Mouse (Mus musculus) midbrain, embryonic 11.5 days (tissue): Measurements from ENCODE around the gene Ank2. TPM values are rescaled to one million over a fixed set of nuclear protein-coding genes. Genes with fewer than 3 reads are reported as not detected.

Experiments
- ATAC-seq: fragments of 200-750 bp; cut with Nextera tagmentation; 2 replicates; pipeline ENCODE4 v1.8.0; 2017; ENCODE audit warnings: moderate TSS enrichment, moderate library complexity; ENCODE audit not compliant: low FRiP score
- DNase-seq: peaks from one replicate; pipeline ENCODE4 v3.0.0; 2015; ENCODE audit warnings: low spot score; ENCODE audit errors: missing footprints
- H3K27ac ChIP-seq: fragments of 300-500 bp; sonication (generic); 2 replicates; pipeline ENCODE4 v1.5.1; 2014; ENCODE audit warnings: low read depth, low read length
- H3K27me3 ChIP-seq: fragments of 300-500 bp; sonication (generic); 2 replicates; pipeline ENCODE4 v1.6.1; 2014; ENCODE audit warnings: mild to moderate bottlenecking, low read length, moderate library complexity, mixed read lengths; ENCODE audit not compliant: control insufficient read depth, insufficient read depth
- H3K36me3 ChIP-seq: fragments of 300-500 bp; sonication (generic); 2 replicates; pipeline ENCODE4 v1.6.1; 2014; ENCODE audit warnings: mild to moderate bottlenecking, low read length, moderate library complexity, mixed read lengths; ENCODE audit not compliant: control insufficient read depth, insufficient read depth
- H3K4me1 ChIP-seq: fragments of 300-500 bp; sonication (generic); 2 replicates; pipeline ENCODE4 v1.6.1; 2014; ENCODE audit warnings: low read length; ENCODE audit not compliant: control insufficient read depth, insufficient read depth
- H3K4me2 ChIP-seq: fragments of 300-500 bp; sonication (generic); 2 replicates; pipeline ENCODE4 v1.6.1; 2014; ENCODE audit warnings: mild to moderate bottlenecking, moderate library complexity
- H3K4me3 ChIP-seq: fragments of 300-500 bp; sonication (generic); 2 replicates; pipeline ENCODE4 v1.5.1; 2014; ENCODE audit warnings: low read depth, low read length
- H3K9ac ChIP-seq: fragments of 300-500 bp; sonication (generic); 2 replicates; pipeline ENCODE4 v1.6.1; 2014; ENCODE audit warnings: low read length
- H3K9me3 ChIP-seq: fragments of 300-500 bp; sonication (generic); 2 replicates; pipeline ENCODE4 v1.6.1; 2016; ENCODE audit warnings: low read length; ENCODE audit not compliant: control insufficient read depth
- WGBS: fragments of 180-500 bp; shearing (Covaris S2); extraction: QIAGEN DNeasy Blood & Tissue Kit; methylation state at CpG from one replicate; pipeline ENCODE4 v1.1.7; 2014; 5-methylcytosine and 5-hydroxymethylcytosine counted together
- polyA plus RNA-seq: library from polyadenylated mRNA; unstranded; fragments of >200 nt; fragmentation: Nextera tagmentation; extraction: Ambion mirVana; gene quantifications from 2 replicates; pipeline ENCODE4 v1.2.1, GENCODE M21; 2014

The Ank2 gene
- polyA plus RNA-seq, 1 experiment from 2014 or later, result 66.6 TPM

DNA sequence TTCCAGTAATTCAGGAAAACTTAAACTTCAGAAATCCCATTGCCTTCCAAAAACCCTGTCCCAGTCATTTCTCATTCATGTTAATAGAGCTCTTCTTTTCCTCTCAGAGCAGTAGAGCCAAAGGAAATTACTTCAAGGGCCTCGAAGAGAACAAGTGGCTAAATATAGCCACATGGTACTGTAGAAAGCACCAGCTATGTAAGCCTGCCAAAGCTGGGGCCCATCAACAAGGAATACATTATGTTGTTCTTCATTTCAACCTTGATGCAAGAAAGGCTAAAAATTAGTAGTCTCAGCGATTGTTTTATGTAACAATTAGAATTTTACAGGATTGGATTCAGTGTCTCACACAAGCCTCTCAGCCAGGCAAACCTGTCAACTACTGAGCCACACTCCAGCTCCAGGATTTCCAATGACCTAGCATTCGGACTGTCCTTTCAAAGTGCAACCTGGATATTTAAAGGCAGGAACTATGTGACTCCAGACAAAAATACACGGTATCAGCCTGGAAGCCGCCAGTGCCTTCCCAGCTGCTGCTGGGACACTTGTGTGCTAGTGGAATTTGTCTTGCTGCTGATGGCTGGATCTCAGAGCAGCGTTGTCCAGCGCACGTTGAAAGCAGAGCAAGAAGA lies 26.2 kb upstream of the Ank2 start:
- Histone ChIP-seq H3K4me2 (no peak overlapping the region), H3K27ac (no peak overlapping the region), H3K9me3 (no peaks in the 10 kb centered on the region), H3K27me3 (no peaks in the 10 kb centered on the region), H3K4me3 (no peak overlapping the region), H3K9ac (no peak overlapping the region), H3K36me3 (no peaks in the 10 kb centered on the region), H3K4me1 (no peaks in the 10 kb centered on the region; the same call in 1 of the 2 replicates)
- no peak for DNase-seq
- 89% methylated on average over 8 of the region's 8 CpGs for WGBS
- ATAC-seq, result no peak

DNA sequence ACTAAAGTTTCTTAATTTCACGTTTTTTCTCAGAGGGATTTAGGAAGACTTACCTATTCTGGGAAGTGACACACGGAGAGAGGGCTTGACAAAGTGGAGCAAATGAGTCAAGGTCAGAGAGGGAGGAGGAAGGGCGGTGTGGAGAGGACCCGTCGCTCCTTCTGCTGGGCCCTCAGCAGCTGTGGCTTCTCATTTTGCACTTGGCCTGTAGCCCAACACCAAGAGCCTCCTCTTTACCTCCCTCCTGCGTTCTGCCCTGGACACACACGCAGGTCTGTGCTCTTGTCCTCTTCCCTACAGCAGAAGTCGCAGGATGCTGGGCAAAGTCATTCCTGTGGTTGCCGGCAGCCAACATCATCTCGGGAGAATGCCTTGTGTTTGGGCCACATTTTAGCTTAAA lies 22.0 kb upstream of the Ank2 start:
- H3K27ac ChIP-seq, result no peak overlapping the region
- H3K9me3 ChIP-seq, result no peaks in the 10 kb centered on the region
- no peaks in the 10 kb centered on the region for H3K27me3 ChIP-seq
- H3K36me3 ChIP-seq, result no peaks in the 10 kb centered on the region
- peak; percentile 19 for DNase-seq
- no peak overlapping the region for H3K4me2 ChIP-seq
- WGBS, result 86% methylated on average over 10 of the region's 10 CpGs
- no peaks in the 10 kb centered on the region for H3K4me1 ChIP-seq
- ATAC-seq, result no peak
- no peak overlapping the region for H3K9ac ChIP-seq
- H3K4me3 ChIP-seq, result no peak overlapping the region

DNA sequence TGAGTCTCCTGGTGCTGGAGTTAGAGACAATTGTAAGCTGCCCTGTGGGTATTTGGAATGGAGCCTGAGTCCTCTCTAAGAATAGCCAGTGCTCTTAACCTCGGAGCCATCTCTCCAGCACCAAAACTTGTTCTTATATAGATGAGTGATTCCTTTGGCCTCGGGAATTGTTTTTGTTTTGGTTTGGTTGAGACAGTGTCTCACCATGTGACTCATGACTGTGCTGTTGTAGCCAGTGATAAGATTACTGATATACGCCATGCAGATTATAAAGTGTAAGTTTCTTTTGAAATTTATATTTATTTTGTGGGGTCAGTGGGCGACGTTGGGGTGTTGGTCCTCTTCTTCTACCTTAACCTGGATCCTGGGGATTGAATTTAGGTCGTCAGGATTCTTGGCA lies 21.1 kb upstream of the Ank2 start:
- no peak overlapping the region for H3K27ac ChIP-seq
- H3K4me3 ChIP-seq, result no peak overlapping the region
- H3K4me1 ChIP-seq, result no peaks in the 10 kb centered on the region
- H3K27me3 ChIP-seq, result no peaks in the 10 kb centered on the region
- H3K4me2 ChIP-seq, result no peak overlapping the region
- no peak for DNase-seq
- WGBS, result 86% methylated on average over 6 of the region's 6 CpGs
- no peak for ATAC-seq
- H3K9ac ChIP-seq, result no peak overlapping the region
- H3K36me3 ChIP-seq, result no peaks in the 10 kb centered on the region
- H3K9me3 ChIP-seq, result no peaks in the 10 kb centered on the region

DNA sequence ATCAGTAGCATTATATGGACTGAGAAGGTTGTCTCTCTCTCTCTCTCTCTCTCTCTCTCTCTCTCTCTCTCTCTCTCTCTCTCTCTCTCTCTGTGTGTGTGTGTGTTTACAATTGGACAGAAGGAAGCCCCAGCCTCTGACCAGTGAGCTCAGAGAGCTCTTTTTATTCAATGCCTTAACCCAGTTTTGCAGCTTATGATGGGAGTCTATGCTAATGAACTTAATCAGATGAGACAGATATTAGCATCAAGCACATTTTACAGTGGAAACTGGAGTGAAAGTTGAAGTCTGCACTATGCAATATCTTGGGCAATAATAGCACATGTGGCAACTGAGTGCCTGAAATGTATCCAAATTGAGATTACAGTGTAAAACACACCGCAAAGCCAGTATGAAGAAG lies 16.1 kb upstream of the Ank2 start:
- WGBS, result 97% methylated on average over 1 of the region's 1 CpGs
- H3K27me3 ChIP-seq, result no peaks in the 10 kb centered on the region
- H3K27ac ChIP-seq, result no peak overlapping the region
- DNase-seq, result no peak
- H3K9ac ChIP-seq, result no peak overlapping the region
- no peak overlapping the region for H3K4me3 ChIP-seq
- H3K9me3 ChIP-seq, result no peaks in the 10 kb centered on the region
- ATAC-seq, result no peak
- no peak overlapping the region for H3K4me2 ChIP-seq
- H3K4me1 ChIP-seq, result no peaks in the 10 kb centered on the region
- no peaks in the 10 kb centered on the region for H3K36me3 ChIP-seq

DNA sequence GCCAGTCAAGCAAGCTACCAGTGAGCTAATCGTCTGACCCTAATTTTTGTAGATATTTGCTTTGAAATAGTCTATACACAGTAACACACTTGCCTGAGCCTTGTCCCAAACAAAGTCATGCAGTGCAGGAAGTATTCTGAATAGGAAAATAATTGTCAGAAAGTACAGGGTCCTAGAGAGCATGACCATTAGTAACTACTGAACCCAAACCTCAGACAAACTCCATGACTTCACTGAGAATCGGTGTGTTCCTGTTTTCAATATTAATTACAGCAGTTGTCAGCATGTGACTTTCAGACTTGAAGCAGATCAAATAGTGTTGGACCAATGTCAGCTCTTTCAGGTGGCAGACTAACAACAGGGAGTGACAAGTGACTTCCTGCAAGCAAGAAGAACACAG lies 14.5 kb upstream of the Ank2 start:
- no peak for DNase-seq
- Histone ChIP-seq H3K4me2 (no peak overlapping the region), H3K27me3 (no peaks in the 10 kb centered on the region), H3K36me3 (no peaks in the 10 kb centered on the region), H3K9me3 (no peaks in the 10 kb centered on the region), H3K4me1 (no peaks in the 10 kb centered on the region), H3K4me3 (no peak overlapping the region), H3K9ac (no peak overlapping the region), H3K27ac (no peak overlapping the region)
- no peak for ATAC-seq
- WGBS, result 83% methylated on average over 2 of the region's 2 CpGs

DNA sequence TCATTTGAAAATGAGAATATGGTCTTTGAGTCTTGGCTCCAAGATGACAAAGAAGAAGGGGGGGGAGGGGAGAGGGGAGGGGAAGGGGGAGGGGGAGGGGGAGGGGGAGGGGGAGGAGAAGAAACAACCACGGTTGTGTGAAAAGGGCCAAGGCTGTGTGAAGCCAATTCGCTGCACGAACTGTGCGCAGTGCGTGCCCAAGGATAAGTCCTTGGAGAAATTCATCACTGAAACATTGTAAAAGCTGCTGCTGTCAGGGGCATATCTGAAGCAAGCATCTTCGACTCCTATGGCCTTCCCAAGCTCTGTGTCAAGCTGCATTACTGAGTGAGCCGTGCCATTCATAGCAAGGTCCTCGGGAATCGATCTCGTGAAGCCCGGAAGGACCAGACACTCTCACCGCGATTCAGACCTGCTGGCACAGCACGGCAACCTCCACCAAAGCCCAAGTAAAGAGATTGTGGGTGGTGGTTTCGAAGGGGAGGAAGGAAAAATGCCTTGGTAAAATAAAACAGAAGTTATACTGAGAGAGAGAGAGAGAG lies 13.7 kb upstream of the Ank2 start:
- Histone ChIP-seq H3K4me3 (no peak overlapping the region), H3K27me3 (no peaks in the 10 kb centered on the region), H3K9ac (no peak overlapping the region), H3K4me1 (no peaks in the 10 kb centered on the region), H3K9me3 (no peaks in the 10 kb centered on the region), H3K4me2 (no peak overlapping the region), H3K36me3 (no peaks in the 10 kb centered on the region), H3K27ac (no peak overlapping the region)
- DNase-seq (peak; percentile 33), ATAC-seq (no peak)
- 73% methylated on average over 15 of the region's 15 CpGs for WGBS

DNA sequence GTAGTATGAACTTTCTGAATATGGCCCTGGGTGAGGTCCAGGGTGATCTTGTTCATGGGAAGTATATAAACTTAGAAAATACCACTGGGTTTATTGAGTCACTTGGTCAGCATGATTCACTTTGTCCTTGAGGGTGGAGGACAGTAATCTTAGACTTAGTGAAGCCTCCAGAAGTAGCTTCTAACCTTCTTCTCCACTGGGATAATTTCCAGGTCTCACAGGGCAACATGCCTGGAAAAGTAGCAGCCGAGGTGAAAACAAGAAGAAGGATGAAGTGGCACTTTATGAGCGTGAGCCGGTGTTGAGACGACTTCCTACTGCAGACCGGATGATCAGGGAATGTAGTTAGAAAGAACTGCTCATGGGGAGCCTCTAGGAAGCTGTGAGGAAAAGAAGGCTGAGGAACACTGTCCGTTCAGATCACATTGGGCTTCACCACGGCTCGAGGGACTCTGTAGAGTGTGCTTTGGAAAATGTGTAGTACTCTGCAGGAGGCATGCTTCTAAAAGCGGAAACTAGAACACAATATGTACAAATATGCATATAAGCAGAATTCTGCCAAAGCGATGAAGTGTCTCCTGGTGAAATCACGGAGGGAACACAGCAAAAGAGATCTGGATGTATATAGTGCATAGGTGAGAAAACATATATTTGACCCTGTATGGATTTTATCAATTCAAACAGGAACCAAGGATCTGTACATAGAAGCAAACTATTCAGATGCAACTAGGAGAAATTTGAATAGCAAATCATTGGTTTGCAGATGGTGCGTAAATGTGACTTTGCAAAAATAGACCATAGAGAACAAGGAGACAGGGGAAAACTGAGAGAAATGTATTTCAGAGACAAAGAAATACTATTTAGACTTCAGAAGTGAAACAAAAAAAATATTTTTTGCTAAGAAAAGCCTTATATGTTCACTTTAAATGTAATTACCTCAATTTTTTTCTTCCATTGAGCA lies 12.9 kb upstream of the Ank2 start:
- no peak overlapping the region for H3K9ac ChIP-seq
- ATAC-seq (no peak), DNase-seq (no peak)
- H3K36me3 ChIP-seq, result no peaks in the 10 kb centered on the region
- no peaks in the 10 kb centered on the region for H3K9me3 ChIP-seq
- no peak overlapping the region for H3K27ac ChIP-seq
- no peaks in the 10 kb centered on the region for H3K27me3 ChIP-seq
- 81% methylated on average over 12 of the region's 12 CpGs for WGBS
- H3K4me1 ChIP-seq, result no peaks in the 10 kb centered on the region
- no peak overlapping the region for H3K4me3 ChIP-seq
- no peak overlapping the region for H3K4me2 ChIP-seq

DNA sequence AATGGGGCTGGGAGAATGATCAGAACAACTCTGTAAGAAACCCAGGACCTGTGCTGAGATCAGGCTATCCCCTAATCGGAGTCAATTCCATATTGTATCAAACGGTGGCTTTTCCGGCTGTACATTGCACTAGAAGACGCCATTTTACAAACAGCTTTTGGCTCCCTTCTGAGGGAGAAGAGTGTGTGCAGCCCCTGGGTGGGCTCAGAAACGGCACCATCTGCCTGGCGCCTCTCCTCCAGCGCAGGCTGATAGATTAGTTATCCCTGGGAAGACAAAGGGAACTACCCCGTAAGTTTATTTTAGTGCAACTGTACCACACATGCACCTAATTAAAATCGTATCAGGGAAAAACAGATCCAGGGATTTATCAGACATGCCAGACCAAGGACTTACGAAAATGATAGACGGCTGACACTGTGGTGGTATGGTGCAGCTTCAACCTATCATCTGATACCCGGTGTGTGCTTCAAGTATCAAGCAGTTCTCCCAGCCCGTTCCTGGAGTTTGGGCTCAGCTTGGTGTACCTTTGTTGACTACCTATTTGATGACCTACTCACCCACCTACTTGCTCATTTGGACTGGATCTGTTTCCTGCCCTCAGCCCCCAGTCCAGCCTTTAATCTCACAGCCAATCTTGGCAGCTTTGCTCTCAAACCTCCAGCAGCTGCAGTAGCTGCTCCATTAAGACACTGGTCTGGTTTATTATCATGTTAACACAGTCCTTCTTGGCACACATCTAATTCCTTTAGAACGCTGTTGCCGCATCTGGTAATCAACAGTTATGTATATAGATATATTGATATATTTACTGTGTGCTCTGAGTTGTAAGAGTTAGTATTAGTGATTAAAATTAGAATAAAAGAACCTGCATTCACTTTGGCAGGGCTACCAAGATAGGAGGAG lies 9.0 kb upstream of the Ank2 start:
- no peaks in the 10 kb centered on the region for H3K27me3 ChIP-seq
- WGBS, result 83% methylated on average over 15 of the region's 15 CpGs
- no peak overlapping the region for H3K9ac ChIP-seq
- no peak overlapping the region for H3K4me2 ChIP-seq
- H3K4me3 ChIP-seq, result no peak overlapping the region
- no peaks in the 10 kb centered on the region for H3K36me3 ChIP-seq
- ATAC-seq (no peak), DNase-seq (peak; percentile 77)
- H3K4me1 ChIP-seq, result no peaks in the 10 kb centered on the region
- no peak overlapping the region for H3K27ac ChIP-seq
- H3K9me3 ChIP-seq, result no peaks in the 10 kb centered on the region
